Mouse (Mus musculus): Measurements from ENCODE around the gene Chaf1b. TPM values are rescaled to one million over a fixed set of nuclear protein-coding genes. Genes with fewer than 3 reads are reported as not detected.

Gene Chaf1b
- total RNA-seq, 2 experiments from 2014 or later = 0.91 to 1.3 TPM

GRCm38 (mm10) chr16:93939961-93940360 lies 56.3 kb downstream of the Chaf1b start:
- DNase-seq (ENCODE audit: low spot score) = no peak
- intact Hi-C loops (cut with DNase I) = loop anchor here (2.0 kb wide), 1 partner anchor 37 kb away; no protein-coding TSS in a partner anchor

DNA sequence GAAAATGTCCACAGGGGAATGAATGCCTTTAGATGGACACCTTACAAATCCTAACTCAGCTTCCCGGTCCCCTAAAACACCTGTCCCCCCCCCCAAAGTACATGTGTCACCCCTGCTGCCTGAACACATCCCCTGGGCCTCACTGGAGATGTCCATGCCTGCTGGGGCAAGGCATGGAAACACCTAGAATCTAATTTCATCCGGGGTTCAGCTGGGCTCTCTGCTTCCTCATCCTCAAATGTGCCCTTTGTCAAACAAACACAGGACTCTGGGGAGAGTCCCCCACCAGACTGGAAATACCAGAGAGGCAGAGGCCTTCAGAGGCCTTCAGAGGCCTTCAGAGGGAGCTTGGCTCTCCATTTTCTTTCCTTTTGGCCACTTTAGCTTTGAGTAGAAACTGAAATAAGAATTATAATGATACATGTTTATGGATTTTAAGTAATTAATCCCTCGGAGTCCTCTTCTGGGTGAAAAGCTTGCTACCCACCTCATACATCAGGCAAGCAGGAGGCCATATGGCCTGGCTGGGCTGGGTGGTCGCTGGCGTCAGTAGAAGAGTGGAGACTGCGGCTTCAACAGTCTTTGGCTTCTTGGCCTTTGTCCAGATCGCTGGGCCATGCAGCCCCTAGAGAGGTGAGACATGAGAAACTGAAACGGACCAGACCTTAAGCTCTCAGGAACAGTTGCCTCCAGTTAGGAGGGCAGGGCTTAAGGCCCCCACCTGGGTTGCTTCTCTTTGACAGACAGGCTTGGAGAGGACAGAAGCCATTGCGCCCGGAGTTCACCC lies 58.3 kb downstream of the Chaf1b start:
- no peak for DNase-seq (ENCODE audit: low spot score)
- intact Hi-C loops (cut with DNase I) = no loop called here

- DNase-seq (ENCODE audit: low spot score) = no peak
- intact Hi-C loops (cut with DNase I) = no loop called here
These were observed 59.2 kb downstream of the Chaf1b start for GRCm38 (mm10) chr16:93942796-93943502.

- intact Hi-C loops (cut with DNase I) = no loop called here
These were observed 60.6 kb downstream of the Chaf1b start for GRCm38 (mm10) chr16:93944301-93944700.

DNA sequence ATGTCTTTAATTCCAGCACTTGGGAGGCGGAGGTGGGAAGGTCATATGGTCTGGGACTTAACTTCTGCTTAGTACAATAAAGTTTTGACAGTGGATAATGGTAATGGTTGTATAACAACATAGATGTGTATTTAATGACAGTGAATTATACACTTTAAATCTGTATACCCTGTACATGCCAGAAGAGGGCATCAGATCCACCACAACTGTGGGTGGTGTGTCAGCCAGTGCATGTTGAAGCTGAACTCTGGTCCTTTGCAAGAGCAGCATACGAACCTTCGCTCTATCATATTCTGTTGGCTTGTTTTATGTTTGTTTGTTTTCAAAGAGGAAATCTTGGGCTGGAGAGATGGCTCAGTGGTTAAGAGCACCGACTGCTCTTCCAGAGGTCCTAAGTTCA lies 63.7 kb downstream of the Chaf1b start:
- intact Hi-C loops (cut with DNase I) = no loop called here

More at GRCm38 (mm10) chr16:93944301-93944700, 60.6 kb downstream of the Chaf1b start:
- no peak for DNase-seq (ENCODE audit: low spot score)

More for the DNA sequence above, 63.7 kb downstream of the Chaf1b start:
- DNase-seq (ENCODE audit: low spot score) = no peak

Other genes starting within 250 kb of the Chaf1b start
- gene Cbr3, start 200.7 kb upstream of the Chaf1b start, total RNA-seq (2021) = 1 to 10 TPM; 2.5 to 3.3 TPM
- gene Dop1b, start 172.0 kb upstream of the Chaf1b start, total RNA-seq (2021) = 10 to 100 TPM; 14.5 to 16.6 TPM
- gene Morc3, start 51.8 kb upstream of the Chaf1b start, total RNA-seq (2021) = 10 to 100 TPM; 16.9 to 21.0 TPM
- gene Cldn14, start 124.9 kb downstream of the Chaf1b start, total RNA-seq (2021) = not detected
- not detected for gene Sim2, start 201.0 kb downstream of the Chaf1b start, total RNA-seq (2021)